Mouse (Mus musculus): ENCODE results near the gene Rgma. TPM values are rescaled to one million over a fixed set of nuclear protein-coding genes. Genes with fewer than 3 reads are reported as not detected.

The Rgma gene
- polyA plus RNA-seq (2015; fragmentation: Nextera tagmentation; extraction: Ambion mirVana), result 3.3 and 5.9 TPM in 2 replicates

DNA sequence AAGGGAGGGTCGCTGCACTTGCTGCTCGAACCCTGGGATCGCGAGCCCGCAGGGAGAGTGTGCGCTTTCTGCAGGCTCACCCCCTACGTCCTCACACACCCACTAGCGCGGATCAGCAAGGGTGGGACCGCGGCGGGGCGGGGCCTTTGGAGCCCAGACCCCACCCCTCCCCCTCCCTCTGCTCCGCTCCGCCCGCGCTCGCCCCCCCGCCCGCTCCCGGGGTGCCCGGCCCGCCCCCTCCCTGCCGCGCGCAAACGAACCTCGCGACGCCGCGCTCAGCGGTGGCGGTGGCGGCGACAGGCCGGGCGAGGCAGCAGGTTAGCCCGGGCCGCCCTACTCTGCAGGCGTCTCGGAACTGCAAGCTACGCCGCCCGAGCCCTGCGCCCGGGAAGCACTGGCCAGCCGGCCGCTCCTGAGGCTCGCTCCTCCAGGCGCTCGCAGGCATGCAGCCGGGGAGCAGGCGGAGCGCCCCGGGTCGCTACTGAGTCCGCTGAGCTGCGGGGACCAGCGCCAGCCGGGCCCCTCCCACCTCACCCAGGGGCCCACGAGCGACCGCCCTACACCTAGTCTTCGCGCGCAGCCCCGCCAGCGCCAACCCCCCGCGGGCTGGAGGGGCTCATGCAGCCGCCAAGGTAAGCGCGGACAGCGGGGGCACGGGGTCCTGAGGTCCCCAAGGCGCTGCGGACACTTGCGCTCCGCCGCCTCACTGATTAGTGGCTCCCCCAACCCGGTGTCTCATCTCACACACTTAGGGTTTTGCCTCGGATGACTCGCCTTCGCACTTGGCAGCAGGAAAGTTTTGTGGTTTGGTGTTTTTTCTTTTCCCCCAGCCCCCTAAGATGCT, at the start of gene Rgma:
TSS of gene Rgma (plus strand) at position 253 of the 844 bp plus-strand sequence.
- peak within 1 kb of the TSS; percentile 63 for H3K4me3 ChIP-seq
- peak within 1 kb of the TSS; percentile 99 for H3K4me2 ChIP-seq
- no peaks in the 10 kb centered on the region for H3K36me3 ChIP-seq
- under 1% methylated on average over 61 of the region's 85 CpGs for WGBS
- H3K9ac ChIP-seq, result peak within 1 kb of the TSS; percentile 57
- peaks cover 86% of the 10 kb centered on the region for H3K27me3 ChIP-seq
- ATAC-seq (replicated peaks; ENCODE audit: insufficient number of reproducible peaks, insufficient read depth, low FRiP score, low read depth), result peak; percentile 77
- H3K4me1 ChIP-seq (replicated peaks), result peaks cover 31% of the 10 kb centered on the region
- no peaks in the 10 kb centered on the region for H3K9me3 ChIP-seq (replicated peaks)
- H3K27ac ChIP-seq, result no peak within 1 kb of the TSS

GRCm38 (mm10) chr7:73326236-73326635, 49.1 kb upstream of the Rgma start:
- WGBS, result 83% methylated on average over 14 of the region's 14 CpGs

GRCm38 (mm10) chr7:73326680-73327079, 48.6 kb upstream of the Rgma start:
- H3K4me3 ChIP-seq, result no peak overlapping the region
- H3K27ac ChIP-seq, result 0 out of 2 replicates have a peak overlapping the region, but pooled peaks have one; percentile 15
- WGBS, result 77% methylated on average over 11 of the region's 11 CpGs
- no peak overlapping the region for H3K9ac ChIP-seq
- ATAC-seq (replicated peaks; ENCODE audit: insufficient number of reproducible peaks, insufficient read depth, low FRiP score, low read depth), result no peak
- H3K4me1 ChIP-seq (replicated peaks), result peaks cover 40% of the 10 kb centered on the region
- H3K9me3 ChIP-seq (replicated peaks), result no peaks in the 10 kb centered on the region
- H3K27me3 ChIP-seq, result no peaks in the 10 kb centered on the region
- no peak overlapping the region for H3K4me2 ChIP-seq
- H3K36me3 ChIP-seq, result no peaks in the 10 kb centered on the region

More at GRCm38 (mm10) chr7:73326236-73326635, 49.1 kb upstream of the Rgma start:
- Histone ChIP-seq H3K9ac (no peak overlapping the region), H3K36me3 (no peaks in the 10 kb centered on the region), H3K4me3 (no peak overlapping the region), H3K27me3 (no peaks in the 10 kb centered on the region), H3K27ac (no peak overlapping the region), H3K4me2 (no peak overlapping the region), H3K9me3 (replicated peaks) (no peaks in the 10 kb centered on the region), H3K4me1 (replicated peaks) (peaks cover 37% of the 10 kb centered on the region)
- ATAC-seq (replicated peaks; ENCODE audit: insufficient number of reproducible peaks, insufficient read depth, low FRiP score, low read depth), result no peak

- 39% methylated on average over 8 of the region's 8 CpGs for WGBS
- Histone ChIP-seq H3K4me2 (no peak overlapping the region), H3K4me1 (replicated peaks) (peaks cover 44% of the 10 kb centered on the region), H3K9ac (no peak overlapping the region), H3K4me3 (no peak overlapping the region), H3K9me3 (replicated peaks) (no peaks in the 10 kb centered on the region), H3K36me3 (no peaks in the 10 kb centered on the region), H3K27me3 (no peaks in the 10 kb centered on the region), H3K27ac (0 out of 2 replicates have a peak overlapping the region, but pooled peaks have one; percentile 15)
- 0 out of 2 replicates have a peak, but pooled peaks have one; percentile 47 for ATAC-seq (replicated peaks; ENCODE audit: insufficient number of reproducible peaks, insufficient read depth, low FRiP score, low read depth)
Observed at GRCm38 (mm10) chr7:73327193-73327592, 48.1 kb upstream of the Rgma start.

DNA sequence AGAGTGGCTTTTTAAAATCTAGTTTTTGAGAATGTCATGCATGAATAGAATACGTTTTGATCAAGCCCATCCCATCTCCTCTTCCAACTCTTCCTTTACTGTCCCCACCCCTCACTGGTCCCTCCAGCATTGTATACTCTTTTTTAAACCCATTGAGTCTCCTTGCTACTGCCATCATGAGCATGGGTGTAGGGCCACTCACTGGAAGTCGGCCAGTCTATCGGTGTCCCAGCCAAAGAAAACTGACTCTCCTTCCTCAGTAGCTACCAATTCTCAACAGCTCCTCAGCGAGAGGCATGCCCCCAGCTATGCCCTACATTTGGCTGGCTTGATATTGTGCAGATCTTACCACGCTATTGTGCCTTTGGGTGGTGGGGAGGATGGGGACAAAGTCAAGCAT, 47.7 kb upstream of the Rgma start:
- no peaks in the 10 kb centered on the region for H3K36me3 ChIP-seq
- H3K4me3 ChIP-seq, result no peak overlapping the region
- WGBS, result 65% methylated on average over 5 of the region's 5 CpGs
- peaks cover 44% of the 10 kb centered on the region for H3K4me1 ChIP-seq (replicated peaks)
- no peak overlapping the region for H3K27ac ChIP-seq
- H3K9ac ChIP-seq, result no peak overlapping the region
- H3K9me3 ChIP-seq (replicated peaks), result no peaks in the 10 kb centered on the region
- ATAC-seq (replicated peaks; ENCODE audit: insufficient number of reproducible peaks, insufficient read depth, low FRiP score, low read depth), result no peak
- no peak overlapping the region for H3K4me2 ChIP-seq
- H3K27me3 ChIP-seq, result no peaks in the 10 kb centered on the region

DNA sequence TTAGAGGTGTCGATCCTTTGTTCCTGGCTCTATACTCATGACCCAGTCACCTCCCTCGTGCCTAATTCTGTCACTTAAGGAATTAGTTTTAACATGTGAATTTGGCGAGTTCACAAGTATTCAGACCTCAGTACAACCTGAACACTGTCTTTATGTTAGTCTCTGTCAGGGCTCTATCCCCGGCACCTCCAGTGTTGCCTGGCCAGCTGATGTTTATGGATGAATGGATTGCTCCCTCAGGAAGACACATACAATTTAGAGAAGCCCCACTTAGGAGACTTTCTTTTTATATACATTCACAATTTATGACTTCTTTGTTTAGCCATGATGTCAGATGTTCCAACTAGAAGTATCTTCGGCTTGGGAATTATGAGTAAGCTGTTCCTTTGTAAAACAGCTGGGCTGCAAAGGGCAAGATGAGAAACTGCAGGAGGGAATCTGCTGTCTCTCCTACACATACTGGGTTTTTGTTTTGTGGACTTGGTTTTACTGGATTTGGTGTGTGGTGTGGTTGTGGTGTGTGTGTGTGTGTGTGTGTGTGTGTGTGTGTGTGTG, 46.6 kb upstream of the Rgma start:
- no peaks in the 10 kb centered on the region for H3K9me3 ChIP-seq (replicated peaks)
- no peaks in the 10 kb centered on the region for H3K36me3 ChIP-seq
- ATAC-seq (replicated peaks; ENCODE audit: insufficient number of reproducible peaks, insufficient read depth, low FRiP score, low read depth), result no peak

GRCm38 (mm10) chr7:73330754-73331153, 44.6 kb upstream of the Rgma start:
- Histone ChIP-seq H3K4me2 (no peak overlapping the region), H3K9ac (no peak overlapping the region), H3K9me3 (replicated peaks) (no peaks in the 10 kb centered on the region), H3K36me3 (no peaks in the 10 kb centered on the region), H3K4me3 (no peak overlapping the region), H3K27me3 (peaks cover 5% of the 10 kb centered on the region; the same call in 1 of the 2 replicates), H3K27ac (no peak overlapping the region), H3K4me1 (replicated peaks) (peaks cover 52% of the 10 kb centered on the region)
- ATAC-seq (replicated peaks; ENCODE audit: insufficient number of reproducible peaks, insufficient read depth, low FRiP score, low read depth), result no peak
- WGBS, result 70% methylated on average over 12 of the region's 12 CpGs

More for the DNA sequence above, 46.6 kb upstream of the Rgma start:
- peaks cover 38% of the 10 kb centered on the region for H3K4me1 ChIP-seq (replicated peaks)
- peaks cover 4% of the 10 kb centered on the region; the same call in 1 of the 2 replicates for H3K27me3 ChIP-seq
- H3K4me3 ChIP-seq, result no peak overlapping the region
- H3K4me2 ChIP-seq, result no peak overlapping the region
- WGBS, result 56% methylated on average over 5 of the region's 5 CpGs
- H3K9ac ChIP-seq, result no peak overlapping the region
- H3K27ac ChIP-seq, result no peak overlapping the region

GRCm38 (mm10) chr7:73331645-73332044, 43.7 kb upstream of the Rgma start:
- 68% methylated on average over 7 of the region's 7 CpGs for WGBS
- peaks cover 58% of the 10 kb centered on the region for H3K4me1 ChIP-seq (replicated peaks)
- no peak overlapping the region for H3K27ac ChIP-seq
- H3K27me3 ChIP-seq, result peaks cover 5% of the 10 kb centered on the region; the same call in 1 of the 2 replicates
- H3K4me3 ChIP-seq, result no peak overlapping the region
- no peak overlapping the region for H3K9ac ChIP-seq
- H3K9me3 ChIP-seq (replicated peaks), result no peaks in the 10 kb centered on the region
- H3K4me2 ChIP-seq, result no peak overlapping the region
- ATAC-seq (replicated peaks; ENCODE audit: insufficient number of reproducible peaks, insufficient read depth, low FRiP score, low read depth), result no peak
- H3K36me3 ChIP-seq, result no peaks in the 10 kb centered on the region

DNA sequence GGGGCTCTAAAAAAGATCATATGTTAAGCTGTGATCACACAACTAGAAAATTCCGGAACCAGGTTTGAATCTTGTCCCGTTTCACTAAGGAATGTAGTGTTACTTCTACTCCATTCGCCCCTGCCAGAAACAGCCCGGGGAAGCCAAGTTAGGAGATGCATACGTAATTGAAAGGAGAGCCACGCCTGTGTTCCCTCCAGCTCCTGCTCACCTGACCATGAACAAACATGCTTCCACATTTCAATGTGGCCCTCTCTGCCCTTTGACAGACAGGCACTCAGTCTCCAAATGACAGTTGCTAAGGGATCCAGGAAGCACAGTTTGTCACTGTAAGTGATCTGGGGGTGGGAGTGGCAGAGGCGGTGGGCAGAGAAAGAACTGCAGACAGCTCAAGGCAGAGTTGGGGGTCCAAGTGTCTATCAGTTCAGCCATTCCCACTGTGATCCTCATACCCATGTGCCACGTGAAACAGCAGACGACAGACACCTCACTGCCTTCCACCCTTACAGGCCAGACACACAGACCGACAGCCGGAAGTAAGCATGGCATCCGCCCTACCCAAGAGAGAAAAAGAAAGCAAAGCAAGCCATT, 41.8 kb upstream of the Rgma start:
- no peak overlapping the region for H3K9ac ChIP-seq
- ATAC-seq (replicated peaks; ENCODE audit: insufficient number of reproducible peaks, insufficient read depth, low FRiP score, low read depth), result no peak
- WGBS, result 85% methylated on average over 12 of the region's 12 CpGs
- no peak overlapping the region for H3K4me3 ChIP-seq
- peaks cover 39% of the 10 kb centered on the region for H3K4me1 ChIP-seq (replicated peaks)
- no peaks in the 10 kb centered on the region for H3K9me3 ChIP-seq (replicated peaks)
- H3K36me3 ChIP-seq, result no peaks in the 10 kb centered on the region
- H3K27ac ChIP-seq, result no peak overlapping the region
- peaks cover 8% of the 10 kb centered on the region; the same call in 1 of the 2 replicates for H3K27me3 ChIP-seq
- no peak overlapping the region for H3K4me2 ChIP-seq

DNA sequence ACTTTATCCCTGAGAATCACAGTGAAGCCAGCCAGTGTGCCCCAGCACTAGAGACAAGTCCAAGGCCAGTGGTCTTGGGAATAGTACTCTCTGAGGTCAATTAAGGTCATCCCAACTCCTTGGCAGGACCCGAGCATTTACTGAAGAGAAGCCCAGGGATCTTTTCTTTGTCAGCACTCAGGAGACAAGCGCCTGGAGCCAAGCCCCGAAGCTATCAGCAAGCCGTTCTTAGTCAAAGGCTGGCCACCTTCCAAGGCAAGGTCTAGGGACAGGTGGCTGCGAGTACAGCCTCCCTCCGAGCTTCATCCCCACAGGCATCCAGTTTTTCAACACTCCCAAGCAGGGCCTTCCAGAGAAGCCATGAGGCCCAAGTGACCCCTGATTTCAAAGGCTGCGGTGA, 40.4 kb upstream of the Rgma start:
- H3K27ac ChIP-seq, result peak overlapping the region; percentile 37
- no peak overlapping the region for H3K4me2 ChIP-seq
- H3K27me3 ChIP-seq, result peaks cover 8% of the 10 kb centered on the region; the same call in 1 of the 2 replicates
- no peaks in the 10 kb centered on the region for H3K36me3 ChIP-seq
- no peaks in the 10 kb centered on the region for H3K9me3 ChIP-seq (replicated peaks)
- H3K4me1 ChIP-seq (replicated peaks), result peaks cover 33% of the 10 kb centered on the region
- WGBS, result 23% methylated on average over 7 of the region's 7 CpGs
- peak; percentile 54 for ATAC-seq (replicated peaks; ENCODE audit: insufficient number of reproducible peaks, insufficient read depth, low FRiP score, low read depth)
- no peak overlapping the region for H3K4me3 ChIP-seq
- no peak overlapping the region for H3K9ac ChIP-seq

- Histone ChIP-seq H3K4me2 (no peak overlapping the region), H3K9ac (no peak overlapping the region), H3K9me3 (replicated peaks) (no peaks in the 10 kb centered on the region), H3K4me1 (replicated peaks) (peaks cover 32% of the 10 kb centered on the region), H3K27me3 (peaks cover 8% of the 10 kb centered on the region; the same call in 1 of the 2 replicates), H3K27ac (no peak overlapping the region), H3K36me3 (no peaks in the 10 kb centered on the region), H3K4me3 (no peak overlapping the region)
- 37% methylated on average over 7 of the region's 7 CpGs for WGBS
- no peak for ATAC-seq (replicated peaks; ENCODE audit: insufficient number of reproducible peaks, insufficient read depth, low FRiP score, low read depth)
Observed at GRCm38 (mm10) chr7:73336380-73336779, 38.9 kb upstream of the Rgma start.

Measured in heart, embryonic 15.5 days (tissue).